Mouse (Mus musculus): ENCODE measurements around the gene Tspan13.

Tspan13 gene

GRCm38 (mm10) chr12:36030660-36031363, 11.5 kb downstream of the Tspan13 start:
- no peak for DNase-seq (ENCODE audit: low spot score)

- no peak for DNase-seq (ENCODE audit: low spot score)
Measured at GRCm38 (mm10) chr12:36029687-36030086, 12.6 kb downstream of the Tspan13 start.

- DNase-seq (ENCODE audit: low spot score) = no peak
Measured at GRCm38 (mm10) chr12:36028968-36029645, 13.2 kb downstream of the Tspan13 start.

GRCm38 (mm10) chr12:36027171-36027570, 15.1 kb downstream of the Tspan13 start:
- DNase-seq (ENCODE audit: low spot score) = no peak

GRCm38 (mm10) chr12:36026126-36026525, 16.2 kb downstream of the Tspan13 start:
- no peak for DNase-seq (ENCODE audit: low spot score)

- DNase-seq (ENCODE audit: low spot score) = no peak
Measured at GRCm38 (mm10) chr12:36020710-36021109, 21.6 kb downstream of the Tspan13 start.

- DNase-seq (ENCODE audit: low spot score) = no peak
Measured at GRCm38 (mm10) chr12:36020081-36020480, 22.2 kb downstream of the Tspan13 start.

GRCm38 (mm10) chr12:36019572-36019971, 22.7 kb downstream of the Tspan13 start:
- no peak for DNase-seq (ENCODE audit: low spot score)

GRCm38 (mm10) chr12:36017791-36018190, 24.5 kb downstream of the Tspan13 start:
- no peak for DNase-seq (ENCODE audit: low spot score)

- DNase-seq (ENCODE audit: low spot score) = no peak
Measured at GRCm38 (mm10) chr12:36013216-36013910, 28.9 kb downstream of the Tspan13 start.

- DNase-seq (ENCODE audit: low spot score) = no peak
Measured at GRCm38 (mm10) chr12:36008364-36009047, 33.8 kb downstream of the Tspan13 start.

- no peak for DNase-seq (ENCODE audit: low spot score)
Measured at GRCm38 (mm10) chr12:36007581-36007980, 34.7 kb downstream of the Tspan13 start.

GRCm38 (mm10) chr12:36004714-36005113, 37.6 kb downstream of the Tspan13 start:
- no peak for DNase-seq (ENCODE audit: low spot score)

- DNase-seq (ENCODE audit: low spot score) = no peak
Measured at GRCm38 (mm10) chr12:35995799-35996198, 46.5 kb downstream of the Tspan13 start.

GRCm38 (mm10) chr12:35994098-35994497, 48.2 kb downstream of the Tspan13 start:
- no peak for DNase-seq (ENCODE audit: low spot score)

GRCm38 (mm10) chr12:35993583-35993982, 48.7 kb downstream of the Tspan13 start:
- no peak for DNase-seq (ENCODE audit: low spot score)

GRCm38 (mm10) chr12:35992711-35993110, 49.6 kb downstream of the Tspan13 start, which contains the start of gene Agr2:
TSS of gene Agr2 (plus strand) at chr12:35992907.
- no peak for DNase-seq (ENCODE audit: low spot score)

- no peak for DNase-seq (ENCODE audit: low spot score)
Measured at GRCm38 (mm10) chr12:35984743-35985142, 57.6 kb downstream of the Tspan13 start.

- no peak for DNase-seq (ENCODE audit: low spot score)
Measured at GRCm38 (mm10) chr12:35983472-35983871, 58.8 kb downstream of the Tspan13 start.

- DNase-seq (ENCODE audit: low spot score) = no peak
Measured at GRCm38 (mm10) chr12:35981732-35982360, 60.5 kb downstream of the Tspan13 start.

- no peak for DNase-seq (ENCODE audit: low spot score)
Measured at GRCm38 (mm10) chr12:35979625-35980024, 62.7 kb downstream of the Tspan13 start.

Data from urinary bladder, postnatal 25 days (tissue).